Mouse (Mus musculus): ENCODE measurements around the gene Otud7a. TPM values are rescaled to one million over a fixed set of nuclear protein-coding genes. Genes with fewer than 3 reads are reported as not detected.

The Otud7a gene
- polyA plus RNA-seq, 2 experiments, result 0.01 TPM; not detected in 1

DNA sequence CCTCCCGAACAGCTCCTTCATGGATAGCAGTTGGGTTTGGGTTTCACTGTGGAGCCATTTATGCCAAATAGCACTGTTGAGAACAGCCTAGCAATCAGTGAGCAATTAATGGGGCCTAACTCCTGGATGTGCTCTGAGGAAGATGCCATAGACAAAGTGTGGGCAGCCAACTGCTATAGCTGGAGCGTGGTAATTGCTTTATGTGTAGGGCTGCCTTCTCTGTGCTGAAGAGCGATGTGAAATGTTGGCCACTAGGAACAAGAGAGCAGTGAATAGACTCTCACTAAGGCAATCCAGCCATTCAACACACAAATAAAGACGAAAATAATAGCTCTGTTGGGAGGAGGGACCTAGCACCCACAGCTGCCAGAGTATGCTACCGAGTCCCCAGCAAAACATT, 345.2 kb downstream of the Otud7a start:
- Histone ChIP-seq H3K27me3 (ENCODE audit: control insufficient read depth, insufficient read depth, low read length) (no peaks in the 10 kb centered on the region), H3K27ac (no peak overlapping the region), H3K4me3 (ENCODE audit: insufficient read depth in 1 of 2, low read depth in 2 of 2, low read length in 2 of 2) (no peak overlapping the region), H3K9me3 (ENCODE audit: control insufficient read depth, low read length) (no peaks in the 10 kb centered on the region), H3K36me3 (replicated peaks; ENCODE audit: control insufficient read depth, insufficient read depth, low read depth) (no peaks in the 10 kb centered on the region), H3K4me1 (replicated peaks; ENCODE audit: control insufficient read depth in 2 of 2, insufficient read depth in 2 of 2, low read length in 1 of 2) (no peaks in the 10 kb centered on the region), H3K9ac (replicated peaks) (no peak overlapping the region), H3K4me2 (ENCODE audit: low read depth) (no peak overlapping the region)
- 62% methylated on average over 5 of the region's 5 CpGs for WGBS (ENCODE audit: insufficient replicate concordance)
- DNase-seq (ENCODE audit: low read depth in 3 of 3, low spot score in 3 of 3) (no peak), ATAC-seq (ENCODE audit: insufficient read depth) (no peak)
- TF ChIP-seq EP300 (IDR thresholded peaks at IDR 0.05; ENCODE audit: low read depth), result no peak
- TF ChIP-seq CTCF (IDR thresholded peaks at IDR 0.05; ENCODE audit: low read depth), result no peak

DNA sequence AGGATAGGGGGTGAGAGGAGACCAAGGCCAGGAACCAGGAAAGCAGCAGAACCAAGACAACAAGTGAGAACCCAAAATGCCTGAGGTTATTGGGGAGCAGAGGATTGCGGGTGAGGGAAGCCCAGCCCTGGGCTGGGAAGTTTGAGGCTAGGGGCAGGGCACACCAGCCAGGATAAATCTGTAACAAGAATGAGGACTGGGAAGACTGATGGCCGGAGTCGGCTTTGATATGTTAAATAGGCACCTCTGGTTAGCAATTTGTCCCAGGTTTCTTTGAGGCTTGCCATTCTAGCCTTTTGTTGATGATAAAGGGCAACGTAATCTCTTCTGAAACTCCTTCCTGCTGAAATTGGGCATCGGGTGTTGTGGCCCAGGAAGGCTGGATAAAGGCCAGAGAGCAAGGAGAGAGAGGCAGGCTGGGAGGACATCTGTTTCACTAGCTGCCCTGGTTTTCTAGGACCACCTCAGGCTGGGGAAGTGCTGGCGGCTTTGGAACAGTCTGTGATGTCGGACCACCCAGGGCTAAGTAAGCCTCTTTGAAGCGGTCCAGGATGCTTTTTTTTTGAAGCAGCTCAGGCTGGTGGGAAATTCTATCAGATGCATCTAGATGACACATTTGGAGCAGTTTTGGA, 351.6 kb downstream of the Otud7a start:
- no peak overlapping the region for H3K9ac ChIP-seq (replicated peaks)
- no peak overlapping the region for H3K4me2 ChIP-seq (ENCODE audit: low read depth)
- H3K27ac ChIP-seq, result no peak overlapping the region
- no peaks in the 10 kb centered on the region for H3K4me1 ChIP-seq (replicated peaks; ENCODE audit: control insufficient read depth in 2 of 2, insufficient read depth in 2 of 2, low read length in 1 of 2)
- WGBS (ENCODE audit: insufficient replicate concordance), result 52% methylated on average over 8 of the region's 8 CpGs
- DNase-seq (ENCODE audit: low read depth in 3 of 3, low spot score in 3 of 3) (no peak), ATAC-seq (ENCODE audit: insufficient read depth) (no peak)
- TF ChIP-seq EP300 (IDR thresholded peaks at IDR 0.05; ENCODE audit: low read depth) (no peak), CTCF (IDR thresholded peaks at IDR 0.05; ENCODE audit: low read depth) (no peak)
- H3K36me3 ChIP-seq (replicated peaks; ENCODE audit: control insufficient read depth, insufficient read depth, low read depth), result no peaks in the 10 kb centered on the region
- no peaks in the 10 kb centered on the region for H3K9me3 ChIP-seq (ENCODE audit: control insufficient read depth, low read length)
- H3K4me3 ChIP-seq (ENCODE audit: insufficient read depth in 1 of 2, low read depth in 2 of 2, low read length in 2 of 2), result no peak overlapping the region
- no peaks in the 10 kb centered on the region for H3K27me3 ChIP-seq (ENCODE audit: control insufficient read depth, insufficient read depth, low read length)

DNA sequence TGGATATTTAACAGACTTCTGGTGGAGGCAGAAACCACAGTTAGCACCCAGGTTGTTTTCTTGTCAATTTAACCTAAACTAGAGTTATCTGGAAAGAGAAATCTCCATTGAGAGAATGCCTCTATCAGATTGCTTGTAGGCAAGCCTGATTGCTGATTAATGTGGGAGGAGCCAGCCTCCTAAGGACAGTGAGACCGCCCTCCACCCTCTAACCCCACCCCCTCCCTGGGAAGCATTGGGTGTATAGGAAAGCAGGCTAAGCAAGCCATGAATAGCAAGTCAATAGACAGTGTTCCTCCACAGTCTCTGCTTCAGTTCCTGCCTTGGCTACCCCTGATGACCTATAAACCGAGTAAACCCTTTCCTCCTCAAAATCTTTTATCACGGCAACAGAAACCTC, 353.9 kb downstream of the Otud7a start:
- H3K4me2 ChIP-seq (ENCODE audit: low read depth), result no peak overlapping the region
- H3K4me1 ChIP-seq (replicated peaks; ENCODE audit: control insufficient read depth in 2 of 2, insufficient read depth in 2 of 2, low read length in 1 of 2), result no peaks in the 10 kb centered on the region
- no peak overlapping the region for H3K9ac ChIP-seq (replicated peaks)
- ATAC-seq (ENCODE audit: insufficient read depth), result no peak
- H3K27ac ChIP-seq, result no peak overlapping the region
- H3K9me3 ChIP-seq (ENCODE audit: control insufficient read depth, low read length), result no peaks in the 10 kb centered on the region
- no peaks in the 10 kb centered on the region for H3K27me3 ChIP-seq (ENCODE audit: control insufficient read depth, insufficient read depth, low read length)
- WGBS (ENCODE audit: insufficient replicate concordance), result 69% methylated on average over 3 of the region's 3 CpGs
- DNase-seq (ENCODE audit: low read depth in 3 of 3, low spot score in 3 of 3), result no peak
- no peak overlapping the region for H3K4me3 ChIP-seq (ENCODE audit: insufficient read depth in 1 of 2, low read depth in 2 of 2, low read length in 2 of 2)
- H3K36me3 ChIP-seq (replicated peaks; ENCODE audit: control insufficient read depth, insufficient read depth, low read depth), result no peaks in the 10 kb centered on the region
- TF ChIP-seq EP300 (IDR thresholded peaks at IDR 0.05; ENCODE audit: low read depth), result no peak

DNA sequence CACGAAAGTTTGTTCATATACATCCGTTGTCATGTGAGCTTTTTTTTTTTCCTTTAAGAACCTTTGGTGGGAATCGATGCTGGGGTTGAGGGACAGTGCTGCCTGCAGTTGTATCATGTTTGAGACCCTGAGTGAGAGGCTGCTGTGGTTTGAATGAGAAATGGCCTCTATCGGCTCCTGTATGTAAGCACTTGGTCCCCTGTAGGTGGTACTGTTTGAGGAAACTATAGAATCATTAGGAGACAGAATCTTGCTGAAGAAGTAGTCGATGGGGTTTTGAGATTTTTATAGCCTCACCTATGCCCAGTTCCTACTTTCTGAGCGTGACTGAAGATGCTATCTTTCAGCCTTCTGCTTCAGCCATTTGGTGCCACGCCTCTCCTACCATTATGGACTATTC, 354.8 kb downstream of the Otud7a start:
- Histone ChIP-seq H3K9ac (replicated peaks) (no peak overlapping the region), H3K4me3 (ENCODE audit: insufficient read depth in 1 of 2, low read depth in 2 of 2, low read length in 2 of 2) (no peak overlapping the region), H3K4me2 (ENCODE audit: low read depth) (no peak overlapping the region), H3K36me3 (replicated peaks; ENCODE audit: control insufficient read depth, insufficient read depth, low read depth) (no peaks in the 10 kb centered on the region), H3K4me1 (replicated peaks; ENCODE audit: control insufficient read depth in 2 of 2, insufficient read depth in 2 of 2, low read length in 1 of 2) (no peaks in the 10 kb centered on the region), H3K27ac (no peak overlapping the region), H3K27me3 (ENCODE audit: control insufficient read depth, insufficient read depth, low read length) (no peaks in the 10 kb centered on the region), H3K9me3 (ENCODE audit: control insufficient read depth, low read length) (no peaks in the 10 kb centered on the region)
- 64% methylated on average over 7 of the region's 7 CpGs for WGBS (ENCODE audit: insufficient replicate concordance)
- no peak for ATAC-seq (ENCODE audit: insufficient read depth)
- DNase-seq (ENCODE audit: low read depth in 3 of 3, low spot score in 3 of 3), result no peak
- TF ChIP-seq CTCF (IDR thresholded peaks at IDR 0.05; ENCODE audit: low read depth) (no peak), EP300 (IDR thresholded peaks at IDR 0.05; ENCODE audit: low read depth) (no peak)

DNA sequence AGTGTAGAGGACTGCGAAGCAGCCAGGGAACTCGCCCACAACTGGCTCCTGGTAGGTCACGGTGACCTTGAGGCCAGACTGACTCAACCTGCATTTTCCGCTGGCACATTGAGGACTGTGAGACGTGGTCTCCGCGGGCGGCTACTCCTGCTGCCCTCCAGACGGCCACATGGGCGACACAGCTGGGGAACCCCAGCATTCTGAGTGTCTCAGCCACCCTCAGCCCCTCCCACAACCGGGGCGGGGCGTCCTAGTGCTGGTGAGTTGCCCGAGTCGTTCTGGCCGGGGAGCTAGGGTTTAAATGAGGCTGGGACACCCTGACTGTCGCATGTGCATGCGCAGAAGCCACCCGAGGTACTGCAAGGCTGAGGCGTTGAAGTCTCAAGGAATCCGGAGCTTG, 358.2 kb downstream of the Otud7a start:
- no peaks in the 10 kb centered on the region for H3K27me3 ChIP-seq (ENCODE audit: control insufficient read depth, insufficient read depth, low read length)
- no peak overlapping the region for H3K4me3 ChIP-seq (ENCODE audit: insufficient read depth in 1 of 2, low read depth in 2 of 2, low read length in 2 of 2)
- WGBS (ENCODE audit: insufficient replicate concordance), result 79% methylated on average over 21 of the region's 21 CpGs
- ATAC-seq (ENCODE audit: insufficient read depth), result no peak
- H3K27ac ChIP-seq, result no peak overlapping the region
- no peak overlapping the region for H3K9ac ChIP-seq (replicated peaks)
- H3K9me3 ChIP-seq (ENCODE audit: control insufficient read depth, low read length), result no peaks in the 10 kb centered on the region
- TF ChIP-seq CTCF (IDR thresholded peaks at IDR 0.05; ENCODE audit: low read depth) (no peak), EP300 (IDR thresholded peaks at IDR 0.05; ENCODE audit: low read depth) (no peak)
- H3K4me1 ChIP-seq (replicated peaks; ENCODE audit: control insufficient read depth in 2 of 2, insufficient read depth in 2 of 2, low read length in 1 of 2), result no peaks in the 10 kb centered on the region
- peak in 2 of 3 experiments; percentile 49 to 50 for DNase-seq (ENCODE audit: low read depth in 3 of 3, low spot score in 3 of 3)
- no peaks in the 10 kb centered on the region for H3K36me3 ChIP-seq (replicated peaks; ENCODE audit: control insufficient read depth, insufficient read depth, low read depth)
- no peak overlapping the region for H3K4me2 ChIP-seq (ENCODE audit: low read depth)

Other genes with a start within 250 kb of the Otud7a start
- 0.02 and 0.05 TPM in 2 replicates for gene Chrna7, start 232.2 kb upstream of the Otud7a start, polyA plus RNA-seq (2012; rRNA removed)
- not detected in 2 replicates for gene Chrna7, start 232.2 kb upstream of the Otud7a start, polyA plus RNA-seq (2014; fragmentation: Nextera tagmentation; extraction: Ambion mirVana)